Mouse (Mus musculus): ENCODE measurements around the gene Prpf40a. TPM values are rescaled to one million over a fixed set of nuclear protein-coding genes. Genes with fewer than 3 reads are reported as not detected.

The Prpf40a gene
- 63.1 and 83.8 TPM in 2 replicates for total RNA-seq (2015; ENCODE audit: low replicate concordance)
- 80.0 and 130 TPM in 2 replicates for total RNA-seq (2017; ENCODE audit: low replicate concordance)

DNA sequence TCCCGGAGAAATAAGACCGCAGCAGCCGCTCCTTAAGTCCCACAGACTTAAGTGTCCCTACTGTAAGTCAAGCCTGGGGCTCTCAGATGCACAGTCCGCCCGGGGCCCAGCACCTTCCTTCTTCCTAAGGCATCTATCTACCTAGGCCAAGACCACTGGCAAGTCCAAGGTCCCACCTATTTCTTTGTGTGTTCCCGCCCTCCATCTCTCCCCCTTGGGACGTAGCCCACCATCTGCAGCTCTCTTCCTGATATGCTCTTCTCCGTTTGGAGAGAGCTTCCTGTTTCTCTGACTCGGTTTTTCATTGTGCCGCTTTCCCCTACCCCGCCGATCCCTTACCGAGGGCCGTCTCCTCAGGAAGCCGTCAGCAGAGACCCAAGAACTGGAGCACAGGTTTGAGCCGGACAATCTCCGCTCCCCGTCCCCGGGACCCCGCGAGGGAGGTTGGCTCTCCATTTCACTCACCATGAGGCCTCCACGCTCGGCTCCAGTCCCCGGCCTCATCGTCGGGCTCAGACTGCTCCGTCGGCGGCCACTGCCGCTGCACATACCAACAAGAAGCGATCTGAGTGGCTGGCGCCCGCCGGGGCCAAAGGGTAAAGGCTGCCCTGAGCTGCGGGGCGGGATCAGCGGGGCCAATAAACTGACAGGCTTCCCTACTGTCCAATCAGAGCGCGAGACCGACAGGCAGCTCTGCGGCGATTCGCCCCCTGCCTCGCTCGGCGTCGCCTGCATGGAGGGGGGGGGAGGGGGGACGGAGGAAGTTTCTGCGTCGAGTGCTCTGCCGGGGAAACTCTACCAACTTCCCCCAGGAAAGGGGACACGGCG, at the start of gene Prpf40a:
Prpf40a (minus strand) TSS at position 601 of the 828 bp plus-strand sequence.
- ATAC-seq (replicated peaks; ENCODE audit: low FRiP score, poor library complexity, severe bottlenecking) = peak; percentile 90

DNA sequence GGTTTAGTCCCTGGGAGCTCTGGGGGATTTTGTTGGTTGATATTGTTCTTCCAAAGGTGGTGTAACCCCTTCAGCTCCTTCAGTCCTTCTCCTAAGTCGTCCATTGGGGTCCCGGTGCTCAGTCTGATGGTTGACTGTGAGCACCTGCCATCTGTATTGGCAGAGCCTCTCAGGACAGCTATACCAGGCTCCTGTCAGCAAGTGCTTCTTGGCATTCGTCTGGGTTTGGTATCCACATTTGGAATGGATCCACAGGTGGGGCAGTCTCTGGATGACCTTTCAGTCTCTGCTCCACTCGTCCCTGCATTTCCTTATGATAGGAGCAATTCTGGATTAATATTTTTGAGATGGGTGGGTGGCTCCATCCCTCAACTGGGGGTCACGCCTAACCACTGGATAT, 31.2 kb upstream of the Prpf40a start:
- ATAC-seq (replicated peaks; ENCODE audit: low FRiP score, poor library complexity, severe bottlenecking) = no peak

- no peak for ATAC-seq (replicated peaks; ENCODE audit: low FRiP score, poor library complexity, severe bottlenecking)
Observed at GRCm38 (mm10) chr2:53213493-53213892, 22.4 kb upstream of the Prpf40a start.

DNA sequence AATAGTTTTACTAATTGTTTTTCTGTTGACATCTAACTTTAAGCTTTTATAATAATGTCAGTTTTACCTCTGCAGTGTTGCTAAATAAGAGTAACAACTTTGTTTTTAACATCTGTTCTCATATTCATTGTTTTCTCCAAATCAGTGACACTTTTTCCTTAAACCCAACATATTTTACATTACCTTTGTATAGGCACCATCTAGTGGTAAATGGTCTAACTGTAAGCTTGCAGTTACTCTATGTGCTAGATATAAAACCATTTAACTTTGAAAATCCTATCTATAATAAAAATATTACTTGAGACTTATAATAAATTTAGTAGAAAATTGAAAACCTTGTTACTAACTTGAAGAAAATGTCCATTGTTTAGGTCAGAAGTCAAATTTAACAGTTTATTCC, 15.7 kb upstream of the Prpf40a start:
- ATAC-seq (replicated peaks; ENCODE audit: low FRiP score, poor library complexity, severe bottlenecking) = no peak

DNA sequence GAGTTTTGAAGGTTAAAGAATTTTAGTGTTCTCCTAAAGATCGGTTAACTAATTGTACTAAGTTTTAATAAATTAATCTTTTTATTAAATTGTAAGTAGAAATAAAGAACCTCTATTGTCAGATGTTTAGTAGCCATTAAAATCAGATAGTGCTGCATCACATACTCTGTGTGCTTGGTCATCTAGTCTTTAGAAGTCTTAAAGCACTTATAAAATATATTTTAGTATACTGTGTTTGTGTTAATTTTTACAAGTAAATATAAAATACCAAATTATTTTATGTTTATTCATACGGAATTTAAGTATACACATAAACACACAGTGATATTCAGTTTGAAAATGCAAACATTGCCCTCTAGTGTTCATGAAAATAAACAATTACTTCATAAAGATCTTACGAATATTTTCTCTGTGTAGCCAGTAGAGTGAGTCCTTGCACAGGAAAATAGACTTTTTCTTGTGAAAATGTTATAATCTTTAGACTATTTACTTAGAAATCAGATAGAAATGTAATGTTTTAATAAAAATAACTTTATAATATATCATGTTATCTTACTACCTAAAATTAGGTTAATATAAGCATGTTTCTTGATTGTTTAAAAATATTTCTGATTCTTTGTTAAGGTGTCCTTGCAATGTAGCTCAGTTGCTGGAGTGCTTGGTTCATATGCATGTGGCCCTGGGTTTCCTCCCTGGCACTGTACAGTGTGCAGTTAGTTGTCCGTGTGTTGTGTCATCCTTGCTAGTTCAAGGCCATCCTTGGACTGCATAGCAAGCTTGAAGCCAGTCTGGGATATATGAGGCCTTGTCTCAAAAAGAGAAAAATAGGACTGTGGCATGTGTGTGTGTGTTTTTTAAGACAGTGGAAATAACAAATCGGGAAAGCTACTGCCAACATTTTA, 13.5 kb upstream of the Prpf40a start:
- ATAC-seq (replicated peaks; ENCODE audit: low FRiP score, poor library complexity, severe bottlenecking) = peak; percentile 63; the same call in 1 of the 2 replicates

DNA sequence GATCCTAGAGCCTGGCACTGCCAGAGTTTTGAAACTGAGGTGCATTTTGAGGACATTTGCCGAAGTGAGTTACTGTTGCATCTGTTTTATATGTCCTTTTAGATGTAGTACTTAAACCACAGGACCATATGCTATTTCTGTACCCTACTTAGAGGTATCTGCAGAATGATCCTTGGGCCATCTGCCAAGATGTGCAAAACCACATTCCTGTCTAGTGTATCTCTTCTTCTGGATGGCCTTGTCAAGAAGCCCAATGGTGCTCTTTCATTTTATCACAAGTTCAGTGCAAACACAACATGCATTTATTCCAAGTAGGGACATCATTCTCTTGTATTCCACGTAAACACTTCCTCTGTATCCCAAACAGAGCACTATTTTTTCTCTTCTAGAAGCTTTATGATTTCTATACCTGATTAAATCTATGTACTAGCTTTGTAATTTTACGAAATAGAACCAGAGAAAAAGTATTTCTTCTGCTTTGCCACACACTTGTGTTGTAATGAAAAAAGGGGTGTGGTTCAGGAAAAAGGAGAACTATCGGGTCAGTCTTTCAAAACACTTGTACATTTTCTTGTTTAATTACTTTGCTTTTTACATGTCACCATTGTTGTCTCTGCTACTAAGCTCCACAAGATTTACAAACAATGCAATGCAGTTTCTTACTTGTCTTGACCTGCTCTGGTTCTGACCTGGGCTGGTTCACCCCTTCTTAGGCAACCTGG, 9.2 kb upstream of the Prpf40a start:
- no peak for ATAC-seq (replicated peaks; ENCODE audit: low FRiP score, poor library complexity, severe bottlenecking)

DNA sequence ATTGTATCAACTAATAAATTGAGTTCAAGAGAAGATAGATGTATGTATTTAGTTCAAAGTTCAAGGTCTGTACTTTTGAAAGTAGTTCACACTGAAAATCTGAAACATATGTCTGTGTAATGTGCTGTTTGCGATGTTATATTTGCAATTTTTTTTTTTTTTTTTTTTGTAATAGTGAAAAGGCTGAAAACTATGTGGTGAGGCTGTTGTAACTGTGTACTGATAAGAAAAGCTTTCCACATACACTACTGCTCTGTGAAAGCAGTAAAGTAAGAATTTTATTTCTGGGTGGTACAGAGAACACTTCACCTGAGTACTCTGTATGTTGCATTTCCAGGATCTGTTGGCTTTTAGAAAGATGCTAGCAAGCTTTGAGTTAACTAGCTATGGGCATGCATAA, 8.1 kb upstream of the Prpf40a start:
- no peak for ATAC-seq (replicated peaks; ENCODE audit: low FRiP score, poor library complexity, severe bottlenecking)

GRCm38 (mm10) chr2:53196431-53196830, 5.3 kb upstream of the Prpf40a start:
- no peak for ATAC-seq (replicated peaks; ENCODE audit: low FRiP score, poor library complexity, severe bottlenecking)

GRCm38 (mm10) chr2:53192386-53192785, 1.3 kb upstream of the Prpf40a start:
- ATAC-seq (replicated peaks; ENCODE audit: low FRiP score, poor library complexity, severe bottlenecking) = 0 out of 2 replicates have a peak, but pooled peaks have one; percentile 8

- peak; percentile 85 for ATAC-seq (replicated peaks; ENCODE audit: low FRiP score, poor library complexity, severe bottlenecking)
Observed at GRCm38 (mm10) chr2:53191523-53192220, 588 bp upstream of the Prpf40a start, which contains the start of gene Arl6ip6. Gene Arl6ip6, plus strand, starts transcription at chr2:53191726.

DNA sequence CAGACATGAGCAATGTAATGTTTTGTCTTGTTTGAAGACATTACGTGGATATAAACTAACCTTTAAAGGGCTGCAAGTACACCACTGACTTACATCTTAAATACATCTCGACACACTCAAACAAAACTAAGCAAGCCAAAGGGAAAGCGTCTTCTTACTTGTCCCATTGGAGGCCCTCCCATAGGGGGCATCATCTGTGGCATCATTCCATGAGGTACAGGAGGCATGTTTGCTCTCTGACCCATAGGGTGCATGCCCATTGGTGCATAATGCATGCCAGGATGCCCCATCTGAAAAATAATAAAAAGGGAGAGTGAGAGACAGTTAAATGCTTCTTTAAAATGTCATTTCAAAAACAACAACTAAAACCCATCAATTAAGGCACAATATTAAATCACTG, 1.3 kb downstream of the Prpf40a start:
- no peak for ATAC-seq (replicated peaks; ENCODE audit: low FRiP score, poor library complexity, severe bottlenecking)

GRCm38 (mm10) chr2:53179876-53180275, 11.2 kb downstream of the Prpf40a start:
- no peak for ATAC-seq (replicated peaks; ENCODE audit: low FRiP score, poor library complexity, severe bottlenecking)

- ATAC-seq (replicated peaks; ENCODE audit: low FRiP score, poor library complexity, severe bottlenecking) = no peak
Observed at GRCm38 (mm10) chr2:53178966-53179365, 12.1 kb downstream of the Prpf40a start.

DNA sequence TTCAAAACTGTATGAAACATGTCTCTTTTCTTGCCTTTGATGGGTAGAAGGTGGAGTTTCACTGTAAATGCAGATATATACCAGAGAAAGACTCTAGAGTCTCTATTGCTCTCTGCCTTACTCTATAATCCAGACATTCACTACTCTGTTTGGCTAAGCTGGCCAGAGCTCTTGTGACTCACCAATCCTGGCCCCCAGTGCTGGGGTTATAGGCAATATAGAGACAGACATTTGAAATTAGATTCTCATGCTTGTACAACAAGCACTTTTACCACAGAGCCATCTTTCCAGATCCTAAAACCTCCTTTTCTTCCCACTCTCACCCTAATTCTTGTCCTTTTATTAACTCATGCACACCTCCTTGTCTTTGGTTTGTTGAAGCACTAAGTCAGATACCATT, 17.1 kb downstream of the Prpf40a start:
- no peak for ATAC-seq (replicated peaks; ENCODE audit: low FRiP score, poor library complexity, severe bottlenecking)

GRCm38 (mm10) chr2:53146852-53147251, 44.2 kb downstream of the Prpf40a start:
- no peak for ATAC-seq (replicated peaks; ENCODE audit: low FRiP score, poor library complexity, severe bottlenecking)

GRCm38 (mm10) chr2:53131567-53131966, 59.5 kb downstream of the Prpf40a start:
- ATAC-seq (replicated peaks; ENCODE audit: low FRiP score, poor library complexity, severe bottlenecking) = no peak

GRCm38 (mm10) chr2:53129070-53129469, 62.0 kb downstream of the Prpf40a start:
- ATAC-seq (replicated peaks; ENCODE audit: low FRiP score, poor library complexity, severe bottlenecking) = no peak

DNA sequence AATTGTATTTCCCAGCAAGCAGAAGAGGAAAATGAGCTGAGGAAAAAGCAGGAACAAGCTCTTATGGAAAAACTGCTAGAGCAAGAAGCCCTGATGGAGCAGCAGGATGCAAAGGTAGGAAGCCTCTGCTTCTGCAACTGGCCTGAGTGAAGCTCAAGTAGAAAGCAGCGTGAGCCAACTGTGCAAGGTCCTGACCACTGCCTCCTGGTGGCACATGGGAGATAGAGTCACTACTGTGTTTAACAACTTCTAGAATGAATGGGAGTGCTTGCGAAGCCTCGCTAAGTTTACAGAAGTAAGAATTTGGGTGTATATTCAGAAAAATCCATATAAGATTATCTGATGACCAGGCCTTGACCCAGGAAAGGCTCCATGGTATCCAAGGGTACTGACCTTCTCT, 65.1 kb downstream of the Prpf40a start:
- ATAC-seq (replicated peaks; ENCODE audit: low FRiP score, poor library complexity, severe bottlenecking) = no peak

- 0 out of 2 replicates have a peak, but pooled peaks have one; percentile 30 for ATAC-seq (replicated peaks; ENCODE audit: low FRiP score, poor library complexity, severe bottlenecking)
Observed at GRCm38 (mm10) chr2:53121797-53122196, 69.3 kb downstream of the Prpf40a start.
